Mouse (Mus musculus) lung, postnatal 0 days (tissue): ENCODE data around the gene C5ar1.

ENCODE experiments used
- CTCF ChIP-seq: IDR thresholded peaks from 2 replicates; pipeline ENCODE4 v1.5.1; 2016; ENCODE audit warnings: antibody characterized with exemption, mild to moderate bottlenecking
- EP300 ChIP-seq: IDR thresholded peaks from 2 replicates; pipeline ENCODE4 v1.6.1; 2016; ENCODE audit warnings: antibody characterized with exemption, mild to moderate bottlenecking, control low read depth

DNA sequence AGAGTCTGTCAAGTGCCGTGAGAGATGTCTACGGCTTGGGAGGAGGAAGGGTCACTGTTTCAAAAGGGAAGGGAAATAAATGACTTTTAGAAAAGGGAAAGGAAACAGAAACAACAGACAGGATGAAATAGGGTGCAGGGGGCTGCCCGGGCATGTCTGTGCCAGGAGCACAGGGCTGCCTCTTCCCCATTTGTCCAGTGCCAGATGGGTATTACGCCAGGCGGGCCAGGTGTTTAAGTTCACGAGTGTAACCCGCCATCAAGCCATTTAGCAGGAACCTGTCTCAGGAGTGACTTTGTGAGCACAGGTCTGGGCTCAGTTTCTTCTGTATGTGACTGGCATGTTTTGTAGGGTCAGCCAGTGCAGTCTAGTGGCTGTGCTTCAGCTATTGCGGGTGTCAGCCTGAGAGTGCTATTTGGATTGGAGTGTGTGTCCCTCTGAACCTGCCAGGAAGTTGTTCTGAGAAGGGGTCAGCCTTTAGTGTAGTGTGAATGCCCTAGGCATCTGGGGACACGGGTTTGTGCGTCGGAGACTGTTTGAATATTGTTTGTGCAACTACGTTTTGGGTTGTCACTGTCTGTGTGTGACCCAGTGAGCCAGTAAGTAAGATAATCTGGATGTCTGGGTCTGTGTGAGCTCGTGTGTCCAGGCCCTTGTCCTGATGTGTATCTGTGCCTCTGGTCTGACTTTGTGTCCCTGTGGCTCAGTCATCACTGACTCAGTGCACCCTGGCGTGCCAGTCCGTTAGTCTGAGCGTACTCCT, 49.4 kb upstream of the C5ar1 start:
- TF ChIP-seq CTCF (no peak), EP300 (no peak)
